Mouse (Mus musculus): Measurements from ENCODE around the gene R3hdm2.

DNA sequence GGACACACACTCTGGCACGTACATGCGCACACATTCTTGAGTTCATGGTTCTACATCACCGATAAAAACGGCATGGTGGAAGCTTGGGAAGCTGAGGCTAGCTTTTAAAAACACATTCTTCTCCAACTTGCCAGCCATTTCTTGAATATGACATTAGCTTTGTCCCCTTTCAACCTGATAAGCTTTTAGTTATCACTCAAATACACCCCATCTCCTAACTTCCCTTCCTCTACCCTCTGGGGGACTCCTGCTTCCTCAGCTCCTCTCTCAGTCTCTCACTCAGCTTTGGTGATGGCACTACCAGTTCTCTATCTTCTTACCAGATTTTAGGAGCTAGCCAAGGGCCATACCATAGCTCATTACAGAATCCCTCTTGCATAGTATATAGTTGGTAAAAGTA is 95.0 kb downstream of the R3hdm2 start:
- no peak for TF ChIP-seq EP300 (IDR thresholded peaks at IDR 0.05)
- no peak for TF ChIP-seq CTCF (IDR thresholded peaks at IDR 0.05)
